Mouse (Mus musculus): ENCODE measurements around the gene Efr3b. TPM values are rescaled to one million over a fixed set of nuclear protein-coding genes. Genes with fewer than 3 reads are reported as not detected.

Gene Efr3b
- polyA plus RNA-seq (2015; fragmentation: Nextera tagmentation; extraction: Ambion mirVana) = 2.6 and 3.2 TPM in 2 replicates

DNA sequence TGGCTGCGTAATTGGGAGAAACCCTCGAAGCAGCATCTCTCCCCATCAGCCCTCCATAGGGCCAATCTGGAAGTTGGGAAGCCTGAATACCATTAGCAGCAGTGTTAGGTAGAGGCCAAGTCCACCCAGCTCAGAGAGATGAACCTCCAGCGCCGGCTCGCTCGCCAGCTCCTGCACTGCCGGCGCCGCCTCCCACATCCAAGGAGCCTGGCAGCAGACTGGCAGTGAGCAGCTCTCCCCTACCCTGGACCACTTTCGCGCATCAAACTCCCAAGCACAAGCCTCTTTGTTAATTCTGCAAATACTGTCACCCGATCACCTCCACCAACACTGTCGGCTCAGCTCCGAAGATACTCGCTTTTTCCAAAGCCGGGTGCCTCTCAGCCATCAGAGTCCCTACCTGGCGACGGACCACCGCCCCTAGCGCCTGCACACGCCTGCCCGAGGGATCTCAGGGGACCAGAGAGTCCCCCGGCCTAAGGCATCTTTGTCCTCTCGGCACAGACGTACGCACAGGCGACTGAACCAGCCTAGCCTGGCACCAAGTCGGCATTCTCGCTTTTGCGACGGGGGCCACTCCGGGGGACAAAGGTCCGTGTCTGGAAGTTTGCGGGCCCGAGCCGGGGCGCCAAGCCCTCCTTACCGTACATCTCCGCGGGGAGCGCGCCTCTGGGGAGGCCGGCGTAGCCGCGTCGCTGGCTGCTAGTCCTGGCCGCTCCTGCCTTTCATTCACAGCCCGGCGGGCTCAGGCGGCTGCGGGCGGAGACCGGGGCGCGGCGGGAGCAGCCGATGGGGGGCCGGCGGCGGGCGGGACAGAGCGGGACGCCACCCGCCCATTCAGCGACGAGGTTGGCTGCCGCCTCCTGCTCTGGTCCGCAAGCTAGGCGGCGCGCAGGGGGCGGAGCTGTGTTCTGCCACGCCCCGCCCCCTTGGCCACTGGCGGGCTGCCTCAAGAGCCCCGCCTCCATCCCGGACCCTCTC is at the start of gene Efr3b:
Gene Efr3b, minus strand, starts transcription at position 855 of the 981 bp plus-strand sequence.
- Histone ChIP-seq H3K4me1 (ENCODE audit: control insufficient read depth, insufficient read depth, low read length) (peaks cover 20% of the 10 kb centered on the region), H3K36me3 (ENCODE audit: control insufficient read depth, insufficient read depth, low read length) (no peaks in the 10 kb centered on the region)

GRCm38 (mm10) chr12:4083441-4083840 is 44.7 kb upstream of the Efr3b start:
- WGBS = 63% methylated on average over 8 of the region's 8 CpGs
- no peak overlapping the region for H3K9ac ChIP-seq (ENCODE audit: low read depth, low read length)
- ATAC-seq = no peak
- H3K27me3 ChIP-seq (replicated peaks; ENCODE audit: control insufficient read depth, insufficient read depth, low read length) = no peaks in the 10 kb centered on the region
- H3K4me3 ChIP-seq (ENCODE audit: low read length) = no peak overlapping the region
- peaks cover 12% of the 10 kb centered on the region for H3K36me3 ChIP-seq (ENCODE audit: control insufficient read depth, insufficient read depth, low read length)
- H3K4me2 ChIP-seq (ENCODE audit: low read depth, low read length) = 0 out of 2 replicates have a peak overlapping the region, but pooled peaks have one; percentile 88
- no peak overlapping the region for H3K27ac ChIP-seq (ENCODE audit: low read length)
- H3K4me1 ChIP-seq (ENCODE audit: control insufficient read depth, insufficient read depth, low read length) = 0 out of 2 replicates have a peak, but pooled peaks cover 3% of the 10 kb centered on the region
- no peaks in the 10 kb centered on the region for H3K9me3 ChIP-seq (ENCODE audit: control insufficient read depth, low read length)

More for the DNA sequence above, at the start of gene Efr3b:
- ATAC-seq = peak; percentile 93
- H3K9ac ChIP-seq (ENCODE audit: low read depth, low read length) = peak within 1 kb of the TSS; percentile 78
- H3K4me3 ChIP-seq (ENCODE audit: low read length) = peak within 1 kb of the TSS; percentile 76
- H3K4me2 ChIP-seq (ENCODE audit: low read depth, low read length) = peak within 1 kb of the TSS; percentile 99
- H3K27ac ChIP-seq (ENCODE audit: low read length) = no peak within 1 kb of the TSS
- H3K9me3 ChIP-seq (ENCODE audit: control insufficient read depth, low read length) = no peaks in the 10 kb centered on the region
- WGBS = 1% methylated on average over 59 of the region's 78 CpGs
- no peaks in the 10 kb centered on the region for H3K27me3 ChIP-seq (replicated peaks; ENCODE audit: control insufficient read depth, insufficient read depth, low read length)

- Histone ChIP-seq H3K9me3 (ENCODE audit: control insufficient read depth, low read length) (no peaks in the 10 kb centered on the region), H3K9ac (ENCODE audit: low read depth, low read length) (peak within 1 kb of the TSS; percentile 76), H3K4me1 (ENCODE audit: control insufficient read depth, insufficient read depth, low read length) (0 out of 2 replicates have a peak, but pooled peaks cover 3% of the 10 kb centered on the region), H3K4me3 (ENCODE audit: low read length) (peak within 1 kb of the TSS; percentile 71), H3K4me2 (ENCODE audit: low read depth, low read length) (peak within 1 kb of the TSS; percentile 88), H3K27ac (ENCODE audit: low read length) (peak within 1 kb of the TSS; percentile 93), H3K27me3 (replicated peaks; ENCODE audit: control insufficient read depth, insufficient read depth, low read length) (no peaks in the 10 kb centered on the region), H3K36me3 (ENCODE audit: control insufficient read depth, insufficient read depth, low read length) (peaks cover 11% of the 10 kb centered on the region)
- peak; percentile 98 for ATAC-seq
- WGBS = 5% methylated on average over 59 of the region's 59 CpGs
Measured at GRCm38 (mm10) chr12:4082132-4083001, 43.7 kb upstream of the Efr3b start, which contains the start of gene Dnajc27. Dnajc27 (plus strand) TSS chr12:4082583.

DNA sequence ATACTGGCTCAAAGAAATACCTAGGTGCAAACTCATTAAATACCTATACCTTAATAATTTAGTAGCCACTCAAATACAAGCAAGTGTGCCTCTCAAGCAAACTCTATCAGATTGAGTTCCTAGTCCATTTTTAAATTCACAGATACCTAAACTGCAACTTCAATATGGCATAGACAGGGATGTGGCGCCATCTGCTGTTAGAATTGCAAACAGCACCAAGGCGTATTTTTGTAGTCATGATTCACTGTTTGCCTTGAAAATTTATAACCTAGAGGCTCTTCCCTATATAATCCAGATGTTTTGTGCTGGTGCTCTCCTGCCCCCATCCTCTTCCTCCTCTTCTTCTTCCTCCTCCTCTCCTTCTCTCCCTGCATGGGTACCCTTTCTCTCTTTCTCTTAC is 41.6 kb upstream of the Efr3b start:
- no peak for ATAC-seq
- no peaks in the 10 kb centered on the region for H3K9me3 ChIP-seq (ENCODE audit: control insufficient read depth, low read length)
- WGBS = 2% methylated on average over 2 of the region's 2 CpGs
- 0 out of 2 replicates have a peak, but pooled peaks cover 3% of the 10 kb centered on the region for H3K4me1 ChIP-seq (ENCODE audit: control insufficient read depth, insufficient read depth, low read length)
- no peaks in the 10 kb centered on the region for H3K36me3 ChIP-seq (ENCODE audit: control insufficient read depth, insufficient read depth, low read length)
- H3K9ac ChIP-seq (ENCODE audit: low read depth, low read length) = no peak overlapping the region
- H3K27me3 ChIP-seq (replicated peaks; ENCODE audit: control insufficient read depth, insufficient read depth, low read length) = no peaks in the 10 kb centered on the region
- H3K4me2 ChIP-seq (ENCODE audit: low read depth, low read length) = no peak overlapping the region
- no peak overlapping the region for H3K4me3 ChIP-seq (ENCODE audit: low read length)
- H3K27ac ChIP-seq (ENCODE audit: low read length) = no peak overlapping the region

DNA sequence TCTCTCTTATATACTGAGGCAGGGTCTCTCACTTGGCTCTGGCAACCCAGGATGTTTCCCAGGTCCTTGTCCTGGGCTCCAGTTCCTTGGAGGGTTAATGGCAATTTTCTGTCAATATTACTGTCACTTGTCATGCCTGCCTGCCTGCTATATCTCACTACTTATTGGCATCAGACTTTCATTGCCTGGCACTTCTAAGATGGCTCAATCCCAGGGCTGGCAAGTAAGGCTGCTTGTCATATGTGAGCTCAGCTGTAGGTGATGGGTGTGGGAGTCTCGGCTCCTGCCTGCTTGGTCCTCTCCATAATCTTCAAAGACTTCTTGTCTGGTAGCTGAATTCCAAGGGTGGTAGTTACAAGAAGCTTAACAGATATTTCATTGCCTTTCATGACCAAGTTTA is 39.4 kb upstream of the Efr3b start:
- Histone ChIP-seq H3K27ac (ENCODE audit: low read length) (no peak overlapping the region), H3K9me3 (ENCODE audit: control insufficient read depth, low read length) (no peaks in the 10 kb centered on the region), H3K27me3 (replicated peaks; ENCODE audit: control insufficient read depth, insufficient read depth, low read length) (no peaks in the 10 kb centered on the region), H3K36me3 (ENCODE audit: control insufficient read depth, insufficient read depth, low read length) (no peaks in the 10 kb centered on the region), H3K4me3 (ENCODE audit: low read length) (no peak overlapping the region), H3K4me1 (ENCODE audit: control insufficient read depth, insufficient read depth, low read length) (no peaks in the 10 kb centered on the region), H3K4me2 (ENCODE audit: low read depth, low read length) (no peak overlapping the region), H3K9ac (ENCODE audit: low read depth, low read length) (no peak overlapping the region)
- ATAC-seq = no peak
- WGBS = 56% methylated on average over 1 of the region's 1 CpGs

DNA sequence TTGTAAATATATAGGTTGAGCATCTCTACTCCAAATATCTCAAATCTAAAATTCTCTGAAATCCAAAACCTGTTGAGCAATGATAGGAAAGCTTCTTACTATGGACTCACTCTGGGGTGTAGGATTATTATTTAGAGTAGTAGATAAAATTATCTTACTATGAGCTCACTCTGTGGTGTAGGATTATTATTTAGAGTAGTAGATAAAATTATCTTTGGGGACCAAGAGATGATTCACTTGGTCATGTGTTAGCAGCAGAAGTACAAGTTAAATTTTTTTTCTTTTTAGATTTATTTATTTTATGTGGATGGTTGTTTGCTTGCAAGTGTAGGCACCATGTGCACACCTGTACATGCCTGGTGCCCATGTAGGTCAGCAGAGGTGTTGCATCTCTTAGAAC is 37.7 kb upstream of the Efr3b start:
- Histone ChIP-seq H3K9ac (ENCODE audit: low read depth, low read length) (no peak overlapping the region), H3K36me3 (ENCODE audit: control insufficient read depth, insufficient read depth, low read length) (no peaks in the 10 kb centered on the region), H3K27me3 (replicated peaks; ENCODE audit: control insufficient read depth, insufficient read depth, low read length) (no peaks in the 10 kb centered on the region), H3K4me1 (ENCODE audit: control insufficient read depth, insufficient read depth, low read length) (no peaks in the 10 kb centered on the region), H3K4me2 (ENCODE audit: low read depth, low read length) (no peak overlapping the region), H3K4me3 (ENCODE audit: low read length) (no peak overlapping the region), H3K9me3 (ENCODE audit: control insufficient read depth, low read length) (no peaks in the 10 kb centered on the region), H3K27ac (ENCODE audit: low read length) (no peak overlapping the region)
- no peak for ATAC-seq

DNA sequence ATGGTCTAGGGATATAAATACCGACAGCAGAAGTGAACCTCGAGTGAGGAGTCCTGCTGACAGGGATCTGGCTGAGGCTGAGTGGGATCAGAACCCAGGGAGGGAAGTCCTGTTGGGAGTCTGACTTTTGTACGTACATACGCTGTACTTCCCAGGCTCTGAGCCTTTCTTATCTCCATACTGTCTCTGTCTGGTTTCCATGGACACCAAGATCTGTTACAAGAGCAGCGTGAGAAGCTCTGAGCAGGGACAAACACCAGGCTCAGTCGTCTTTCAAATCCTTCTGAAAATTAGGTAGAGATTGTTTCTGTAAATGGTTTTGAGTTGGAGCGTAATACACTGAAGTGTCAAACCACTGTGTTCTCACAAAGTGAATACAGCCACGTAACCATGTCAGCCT is 36.7 kb upstream of the Efr3b start:
- no peaks in the 10 kb centered on the region for H3K9me3 ChIP-seq (ENCODE audit: control insufficient read depth, low read length)
- no peak for ATAC-seq
- no peaks in the 10 kb centered on the region for H3K36me3 ChIP-seq (ENCODE audit: control insufficient read depth, insufficient read depth, low read length)
- no peak overlapping the region for H3K4me2 ChIP-seq (ENCODE audit: low read depth, low read length)
- H3K27me3 ChIP-seq (replicated peaks; ENCODE audit: control insufficient read depth, insufficient read depth, low read length) = no peaks in the 10 kb centered on the region
- no peak overlapping the region for H3K9ac ChIP-seq (ENCODE audit: low read depth, low read length)
- WGBS = 60% methylated on average over 8 of the region's 8 CpGs
- H3K4me1 ChIP-seq (ENCODE audit: control insufficient read depth, insufficient read depth, low read length) = no peaks in the 10 kb centered on the region
- no peak overlapping the region for H3K4me3 ChIP-seq (ENCODE audit: low read length)
- no peak overlapping the region for H3K27ac ChIP-seq (ENCODE audit: low read length)

DNA sequence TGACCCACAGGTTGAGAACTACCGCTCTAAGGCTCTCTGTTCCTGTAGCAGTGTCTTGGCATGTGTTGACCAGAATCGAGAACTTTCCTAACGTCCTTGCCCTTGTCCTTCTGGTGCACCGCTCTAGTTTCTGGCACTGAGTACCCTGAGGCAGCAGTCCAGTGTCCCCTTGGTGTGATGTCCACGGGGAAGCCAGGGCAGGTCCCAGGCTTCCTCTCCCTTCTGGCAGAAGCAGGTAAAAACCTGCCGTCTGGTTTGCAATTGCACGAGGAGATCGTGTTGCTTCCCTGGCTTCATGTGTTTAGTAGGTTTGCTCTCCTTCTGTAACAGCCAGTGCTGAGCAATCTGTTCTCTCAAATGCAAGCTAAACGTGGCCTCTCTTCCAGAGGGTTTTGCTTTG is 33.0 kb upstream of the Efr3b start:
- WGBS = 77% methylated on average over 9 of the region's 9 CpGs
- no peak overlapping the region for H3K27ac ChIP-seq (ENCODE audit: low read length)
- H3K4me1 ChIP-seq (ENCODE audit: control insufficient read depth, insufficient read depth, low read length) = no peaks in the 10 kb centered on the region
- no peaks in the 10 kb centered on the region for H3K9me3 ChIP-seq (ENCODE audit: control insufficient read depth, low read length)
- H3K27me3 ChIP-seq (replicated peaks; ENCODE audit: control insufficient read depth, insufficient read depth, low read length) = no peaks in the 10 kb centered on the region
- H3K36me3 ChIP-seq (ENCODE audit: control insufficient read depth, insufficient read depth, low read length) = no peaks in the 10 kb centered on the region
- no peak overlapping the region for H3K4me3 ChIP-seq (ENCODE audit: low read length)
- no peak overlapping the region for H3K9ac ChIP-seq (ENCODE audit: low read depth, low read length)
- no peak for ATAC-seq
- H3K4me2 ChIP-seq (ENCODE audit: low read depth, low read length) = no peak overlapping the region

GRCm38 (mm10) chr12:4068551-4068950 is 29.8 kb upstream of the Efr3b start:
- H3K9me3 ChIP-seq (ENCODE audit: control insufficient read depth, low read length) = no peaks in the 10 kb centered on the region
- no peak overlapping the region for H3K4me3 ChIP-seq (ENCODE audit: low read length)
- H3K36me3 ChIP-seq (ENCODE audit: control insufficient read depth, insufficient read depth, low read length) = no peaks in the 10 kb centered on the region
- no peaks in the 10 kb centered on the region for H3K4me1 ChIP-seq (ENCODE audit: control insufficient read depth, insufficient read depth, low read length)
- H3K9ac ChIP-seq (ENCODE audit: low read depth, low read length) = no peak overlapping the region
- 75% methylated on average over 4 of the region's 4 CpGs for WGBS
- H3K4me2 ChIP-seq (ENCODE audit: low read depth, low read length) = no peak overlapping the region
- ATAC-seq = no peak
- H3K27me3 ChIP-seq (replicated peaks; ENCODE audit: control insufficient read depth, insufficient read depth, low read length) = no peaks in the 10 kb centered on the region
- no peak overlapping the region for H3K27ac ChIP-seq (ENCODE audit: low read length)
